Mouse (Mus musculus): ENCODE measurements around the gene Rapgef1. TPM values are rescaled to one million over a fixed set of nuclear protein-coding genes. Genes with fewer than 3 reads are reported as not detected.

The Rapgef1 gene
- total RNA-seq (2015; ENCODE audit: low replicate concordance) (8.4 and 9.7 TPM in 2 replicates), total RNA-seq (2017; ENCODE audit: low replicate concordance) (19.0 and 22.6 TPM in 2 replicates)

GRCm38 (mm10) chr2:29619484-29620300, at the start of gene Rapgef1:
Rapgef1 (plus strand) TSS chr2:29619720.
- peak; percentile 78 for ATAC-seq (replicated peaks; ENCODE audit: low FRiP score, poor library complexity, severe bottlenecking)

GRCm38 (mm10) chr2:29571921-29572700, 47.4 kb upstream of the Rapgef1 start:
- ATAC-seq (replicated peaks; ENCODE audit: low FRiP score, poor library complexity, severe bottlenecking), result no peak

- ATAC-seq (replicated peaks; ENCODE audit: low FRiP score, poor library complexity, severe bottlenecking), result no peak
Measured at GRCm38 (mm10) chr2:29572811-29573427, 46.6 kb upstream of the Rapgef1 start.

GRCm38 (mm10) chr2:29573591-29573990, 45.9 kb upstream of the Rapgef1 start:
- ATAC-seq (replicated peaks; ENCODE audit: low FRiP score, poor library complexity, severe bottlenecking), result no peak

GRCm38 (mm10) chr2:29574187-29574586, 45.3 kb upstream of the Rapgef1 start:
- no peak for ATAC-seq (replicated peaks; ENCODE audit: low FRiP score, poor library complexity, severe bottlenecking)

GRCm38 (mm10) chr2:29582415-29582814, 37.1 kb upstream of the Rapgef1 start:
- peak; percentile 70 for ATAC-seq (replicated peaks; ENCODE audit: low FRiP score, poor library complexity, severe bottlenecking)

- ATAC-seq (replicated peaks; ENCODE audit: low FRiP score, poor library complexity, severe bottlenecking), result no peak
Measured at GRCm38 (mm10) chr2:29586017-29586702, 33.4 kb upstream of the Rapgef1 start.

GRCm38 (mm10) chr2:29588006-29588405, 31.5 kb upstream of the Rapgef1 start:
- no peak for ATAC-seq (replicated peaks; ENCODE audit: low FRiP score, poor library complexity, severe bottlenecking)

- ATAC-seq (replicated peaks; ENCODE audit: low FRiP score, poor library complexity, severe bottlenecking), result no peak
Measured at GRCm38 (mm10) chr2:29589266-29589665, 30.3 kb upstream of the Rapgef1 start.

GRCm38 (mm10) chr2:29591626-29592025, 27.9 kb upstream of the Rapgef1 start:
- no peak for ATAC-seq (replicated peaks; ENCODE audit: low FRiP score, poor library complexity, severe bottlenecking)

GRCm38 (mm10) chr2:29592537-29592936, 27.0 kb upstream of the Rapgef1 start:
- ATAC-seq (replicated peaks; ENCODE audit: low FRiP score, poor library complexity, severe bottlenecking), result no peak

- peak; percentile 46 for ATAC-seq (replicated peaks; ENCODE audit: low FRiP score, poor library complexity, severe bottlenecking)
Measured at GRCm38 (mm10) chr2:29603930-29604329, 15.6 kb upstream of the Rapgef1 start.

- no peak for ATAC-seq (replicated peaks; ENCODE audit: low FRiP score, poor library complexity, severe bottlenecking)
Measured at GRCm38 (mm10) chr2:29605591-29605990, 13.9 kb upstream of the Rapgef1 start.

GRCm38 (mm10) chr2:29606460-29606859, 13.1 kb upstream of the Rapgef1 start:
- no peak for ATAC-seq (replicated peaks; ENCODE audit: low FRiP score, poor library complexity, severe bottlenecking)

- no peak for ATAC-seq (replicated peaks; ENCODE audit: low FRiP score, poor library complexity, severe bottlenecking)
Measured at GRCm38 (mm10) chr2:29617341-29617740, 2.2 kb upstream of the Rapgef1 start.

- ATAC-seq (replicated peaks; ENCODE audit: low FRiP score, poor library complexity, severe bottlenecking), result peak; percentile 13; the same call in 1 of the 2 replicates
Measured at GRCm38 (mm10) chr2:29618926-29619483, 515 bp upstream of the Rapgef1 start.

- peak; percentile 31 for ATAC-seq (replicated peaks; ENCODE audit: low FRiP score, poor library complexity, severe bottlenecking)
Measured at GRCm38 (mm10) chr2:29620301-29620827, 844 bp downstream of the Rapgef1 start.

GRCm38 (mm10) chr2:29621163-29621562, 1.6 kb downstream of the Rapgef1 start:
- no peak for ATAC-seq (replicated peaks; ENCODE audit: low FRiP score, poor library complexity, severe bottlenecking)

- ATAC-seq (replicated peaks; ENCODE audit: low FRiP score, poor library complexity, severe bottlenecking), result no peak
Measured at GRCm38 (mm10) chr2:29621636-29622035, 2.1 kb downstream of the Rapgef1 start.

Measured in erythroid progenitor cell, adult 5-6 weeks (primary cell).